In the genomic region with DNA sequence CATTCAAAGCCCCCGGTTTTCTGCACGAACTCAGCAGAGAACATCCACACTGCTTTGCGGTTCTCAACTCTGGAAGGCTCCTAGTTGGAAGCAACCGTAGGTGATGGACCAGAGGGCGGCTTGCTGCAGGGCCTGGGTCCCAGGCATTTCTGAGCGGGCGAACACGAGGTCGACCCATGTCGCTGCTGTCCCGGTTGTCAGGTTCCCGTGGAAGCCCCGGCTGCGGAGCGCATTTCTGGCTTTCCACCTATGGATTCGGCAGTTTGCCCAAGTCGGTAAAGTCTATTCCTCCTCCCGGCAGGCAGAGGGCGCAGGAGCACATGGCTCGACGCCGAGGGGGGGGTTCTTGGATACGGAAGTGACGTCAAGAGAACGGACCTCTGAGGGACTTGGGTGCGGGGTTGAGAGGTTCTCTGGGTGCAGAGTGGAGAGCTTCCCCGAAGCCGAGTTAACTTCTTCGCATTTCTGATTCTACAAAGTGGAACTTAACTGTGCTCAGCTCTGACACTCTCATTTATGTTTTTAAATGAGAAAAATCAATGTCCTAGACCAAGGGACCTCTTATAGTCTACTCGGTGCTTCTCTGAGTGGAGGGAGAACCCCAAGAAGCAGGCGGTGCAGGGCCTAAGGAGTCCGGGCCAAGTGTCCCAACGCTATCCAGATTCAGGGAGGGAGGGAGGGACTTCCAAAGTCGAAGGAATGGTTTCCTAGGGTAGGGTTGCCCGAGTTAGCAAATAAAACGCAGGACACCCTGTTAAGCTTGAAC, we compare ENCODE assay signal across 8 mouse cellular contexts. TPM values are rescaled to one million over a fixed set of nuclear protein-coding genes. Genes with fewer than 3 reads are reported as not detected.
DNase-seq lines count a peak whose midpoint lies in the region; ATAC-seq and TF ChIP-seq lines count a peak whose summit lies in the region.

No protein-coding gene starts in this region.

- H3K4me1 ChIP-seq in MEL (ENCODE audit: control insufficient read depth in 1 of 2, insufficient read depth in 2 of 2, low read length in 2 of 2), result no peaks in the 10 kb centered on the region
- H3K4me1 ChIP-seq in hindbrain, embryonic 12.5 days, result peaks cover 4% of the 10 kb centered on the region

- no peaks in the 10 kb centered on the region for H3K79me2 ChIP-seq in MEL (ENCODE audit: control insufficient read depth, insufficient read depth, low read length, poor library complexity)

- no peak for TF ChIP-seq EP300 in MEL (IDR thresholded peaks at IDR 0.05; ENCODE audit: low read depth in 1 of 2, low read length in 2 of 2)

- 15% methylated on average over 36 of the region's 36 CpGs for WGBS in hindbrain, embryonic 12.5 days

- TF ChIP-seq POLR2A in MEL (IDR thresholded peaks at IDR 0.05; ENCODE audit: control insufficient read depth in 1 of 2, insufficient read depth in 1 of 2, low read depth in 1 of 2, low read length in 2 of 2, poor library complexity in 1 of 2), result peak in 1 of 2 experiments; percentile 37; a peak in 1 of 4 replicates

- H3K27me3 ChIP-seq in MEL (ENCODE audit: control insufficient read depth in 1 of 2, insufficient read depth in 2 of 2, low read length in 2 of 2), result no peaks in the 10 kb centered on the region; a peak in 1 of 4 replicates
- H3K27me3 ChIP-seq in hindbrain, embryonic 12.5 days, result peaks cover 26% of the 10 kb centered on the region

- ATAC-seq in hindbrain, embryonic 12.5 days (ENCODE audit: low FRiP score), result peak; percentile 89

- peak; percentile 4; the same call in 1 of the 2 replicates for TF ChIP-seq RAD21 in MEL (IDR thresholded peaks at IDR 0.05; ENCODE audit: low read depth, low read length)

- peak; percentile 7 to 70 (median 56); a peak in 4 of 6 replicates for TF ChIP-seq CTCF in MEL (IDR thresholded peaks at IDR 0.05 in 2 of 3, conservative IDR thresholded peaks at IDR 0.05 in 1 of 3; ENCODE audit: control insufficient read depth in 1 of 3, insufficient read depth in 1 of 3, low read depth in 2 of 3, low read length in 3 of 3, poor library complexity in 1 of 3, severe bottlenecking in 1 of 3)

- peak; percentile 66 for DNase-seq in MEL (ENCODE audit: low read depth, low spot score)
- DNase-seq in cerebellum, adult 8-10 months, result peak; percentile 91
- peak; percentile 73 to 77 for DNase-seq in frontal cortex, postnatal 10 days (ENCODE audit: low spot score in 2 of 2)
- DNase-seq in layer of hippocampus, postnatal 14 days (ENCODE audit: low spot score in 2 of 2), result peak; percentile 82 to 85
- DNase-seq in lung, postnatal 10 days, result peak; percentile 86
- DNase-seq in ovary, postnatal 14 days (ENCODE audit: low spot score), result peak; percentile 76
- peak; percentile 62 for DNase-seq in thymus, postnatal 36 days

- H3K9ac ChIP-seq in MEL (ENCODE audit: control insufficient read depth, low read depth, low read length, poor library complexity, severe bottlenecking), result no peak overlapping the region
- H3K9ac ChIP-seq in hindbrain, embryonic 12.5 days, result peak overlapping the region; percentile 62

- no peaks in the 10 kb centered on the region for H3K9me3 ChIP-seq in MEL (replicated peaks; ENCODE audit: insufficient read depth, low read length)
- H3K9me3 ChIP-seq in hindbrain, embryonic 12.5 days (replicated peaks), result no peaks in the 10 kb centered on the region

- no peak overlapping the region for H3K4me3 ChIP-seq in MEL (ENCODE audit: control insufficient read depth in 1 of 2, insufficient read depth in 1 of 2, low read depth in 2 of 2, low read length in 2 of 2)
- H3K4me3 ChIP-seq in hindbrain, embryonic 12.5 days, result peak overlapping the region; percentile 34

- H3K27ac ChIP-seq in MEL (ENCODE audit: control insufficient read depth, low read depth, low read length), result no peak overlapping the region
- H3K27ac ChIP-seq in hindbrain, embryonic 12.5 days, result no peak overlapping the region

- peak overlapping the region; percentile 75 for H3K4me2 ChIP-seq in hindbrain, embryonic 12.5 days (replicated peaks)

- H3K36me3 ChIP-seq in MEL (ENCODE audit: control insufficient read depth in 1 of 2, insufficient read depth in 2 of 2, low read length in 2 of 2), result no peaks in the 10 kb centered on the region
- no peaks in the 10 kb centered on the region for H3K36me3 ChIP-seq in hindbrain, embryonic 12.5 days

TF ChIP-seq in MEL, 35 proteins besides CTCF, POLR2A, EP300 and RAD21:
- no peak for TF ChIP-seq ZNF384 (IDR thresholded peaks at IDR 0.05; ENCODE audit: low read depth, low read length)
- no peak for TF ChIP-seq POLR2AphosphoS5 (IDR thresholded peaks at IDR 0.05; ENCODE audit: borderline replicate concordance, low read depth, low read length)
- peak; percentile 33; the same call in 1 of the 2 replicates for TF ChIP-seq HCFC1 (IDR thresholded peaks at IDR 0.05; ENCODE audit: low read depth, low read length)
- TF ChIP-seq MAZ (IDR thresholded peaks at IDR 0.05; ENCODE audit: low read depth, low read length), result 0 out of 2 replicates have a peak, but pooled peaks have one; percentile 39
- no peak for TF ChIP-seq NRF1 (IDR thresholded peaks at IDR 0.05; ENCODE audit: insufficient read depth, low read depth, low read length, poor library complexity, severe bottlenecking)
- TF ChIP-seq MAX (IDR thresholded peaks at IDR 0.05; ENCODE audit: low read length), result peak; percentile 53; the same call in 1 of the 2 replicates
- TF ChIP-seq SMC3 (IDR thresholded peaks at IDR 0.05; ENCODE audit: low read depth, low read length), result 0 out of 2 replicates have a peak, but pooled peaks have one; percentile 22

RNA-seq across cellular contexts. Expression of a gene that starts 37.2 kb away (rescaled TPM):
- 0.39 and 0.42 TPM in 2 replicates for total RNA-seq in MEL (2012; rRNA removed)
- polyA plus RNA-seq in MEL (2012; ENCODE audit: insufficient read depth in 1 of 2, insufficient read length in 2 of 2, low read depth in 1 of 2, low replicate concordance in 2 of 2, missing spikeins in 1 of 2), result 1 to 10 TPM in 1 of 2 experiments, not detected in 1; 2.3 TPM
- 17.7 and 21.4 TPM in 2 replicates for polyA plus RNA-seq in hindbrain, embryonic 12.5 days (2016; fragmentation: Nextera tagmentation; extraction: Ambion mirVana)
- 10 to 100 TPM; 31.1 to 33.6 TPM for total RNA-seq in layer of hippocampus, postnatal 14 days (2021)

RNA-seq across cellular contexts. Expression of a gene that starts 41.6 kb away (rescaled TPM):
- 0.07 and 0.12 TPM in 2 replicates for total RNA-seq in MEL (2012; rRNA removed)
- polyA plus RNA-seq in MEL (2012; ENCODE audit: insufficient read depth in 1 of 2, insufficient read length in 2 of 2, low read depth in 1 of 2, low replicate concordance in 2 of 2, missing spikeins in 1 of 2), result 1 to 10 TPM in 1 of 2 experiments, not detected in 1; 1.2 TPM
- polyA plus RNA-seq in hindbrain, embryonic 12.5 days (2016; fragmentation: Nextera tagmentation; extraction: Ambion mirVana), result 21.5 and 24.9 TPM in 2 replicates
- total RNA-seq in layer of hippocampus, postnatal 14 days (2021), result 10 to 100 TPM; 17.8 to 19.5 TPM

Comparison
In these comparisons a context has a peak if more than half of its experiments do, and no peak if none do; other contexts are left out.
1. RNA of a gene that starts 37.2 kb away (total RNA-seq): 31.1 to 33.6 TPM in layer of hippocampus, postnatal 14 days; 0.39 to 0.42 TPM in MEL; every median in the first group is over 10 times any median in the second.
2. RNA of a gene that starts 41.6 kb away (total RNA-seq): 17.8 to 19.5 TPM in layer of hippocampus, postnatal 14 days; 0.07 to 0.12 TPM in MEL; every median in the first group is over 10 times any median in the second.
3. Peak in every context shown above with its lines, with median percentiles within 50 percentile points of each other: DNase-seq.